Mouse (Mus musculus): ENCODE results near the gene Olfr49. TPM values are rescaled to one million over a fixed set of nuclear protein-coding genes. Genes with fewer than 3 reads are reported as not detected.
A peak's percentile ranks its signal among the peaks of the same experiment; 100 is the strongest.

Olfr49 gene
- polyA plus RNA-seq, 1 experiment from 2014 or later, result not detected

GRCm38 (mm10) chr14:54259003-54259721 lies 25.6 kb downstream of the Olfr49 start:
- H3K9me3 ChIP-seq (replicated peaks), result no peaks in the 10 kb centered on the region
- H3K27ac ChIP-seq (replicated peaks), result peak overlapping the region; percentile 80
- H3K36me3 ChIP-seq, result peaks cover 7% of the 10 kb centered on the region; the same call in 1 of the 2 replicates
- WGBS, result under 1% methylated on average over 35 of the region's 35 CpGs
- peak; percentile 91 for DNase-seq (ENCODE audit: low spot score)
- peaks cover 11% of the 10 kb centered on the region; the same call in 1 of the 2 replicates for H3K27me3 ChIP-seq (ENCODE audit: low read depth, poor library complexity, severe bottlenecking)
- peaks cover 31% of the 10 kb centered on the region for H3K4me1 ChIP-seq
- peak overlapping the region; percentile 70 for H3K4me3 ChIP-seq

GRCm38 (mm10) chr14:54258131-54258670 lies 26.5 kb downstream of the Olfr49 start:
- Histone ChIP-seq H3K27me3 (ENCODE audit: low read depth, poor library complexity, severe bottlenecking) (peaks cover 11% of the 10 kb centered on the region; the same call in 1 of the 2 replicates), H3K27ac (replicated peaks) (no peak overlapping the region), H3K4me3 (no peak overlapping the region), H3K9me3 (replicated peaks) (no peaks in the 10 kb centered on the region), H3K36me3 (peaks cover 7% of the 10 kb centered on the region; the same call in 1 of the 2 replicates), H3K4me1 (peaks cover 35% of the 10 kb centered on the region)
- DNase-seq (ENCODE audit: low spot score), result no peak
- WGBS, result 59% methylated on average over 7 of the region's 7 CpGs

- Histone ChIP-seq H3K27ac (replicated peaks) (peak overlapping the region; percentile 83), H3K9me3 (replicated peaks) (no peaks in the 10 kb centered on the region), H3K4me3 (peak overlapping the region; percentile 68), H3K4me1 (peaks cover 48% of the 10 kb centered on the region), H3K27me3 (ENCODE audit: low read depth, poor library complexity, severe bottlenecking) (0 out of 2 replicates have a peak, but pooled peaks cover 5% of the 10 kb centered on the region), H3K36me3 (0 out of 2 replicates have a peak, but pooled peaks cover 3% of the 10 kb centered on the region)
- WGBS, result 69% methylated on average over 12 of the region's 12 CpGs
- no peak for DNase-seq (ENCODE audit: low spot score)
Observed at GRCm38 (mm10) chr14:54254670-54255202, 30.0 kb downstream of the Olfr49 start.

GRCm38 (mm10) chr14:54253741-54254291 lies 30.9 kb downstream of the Olfr49 start, which contains the start of the genes Dad1 and Abhd4:
TSS of gene Dad1 (minus strand) at chr14:54254104.
TSS of gene Abhd4 (plus strand) at chr14:54254188.
- peak within 1 kb of the TSS; percentile 83 for H3K27ac ChIP-seq (replicated peaks)
- H3K4me1 ChIP-seq, result peaks cover 43% of the 10 kb centered on the region
- peak; percentile 98 for DNase-seq (ENCODE audit: low spot score)
- no peaks in the 10 kb centered on the region for H3K9me3 ChIP-seq (replicated peaks)
- peak within 1 kb of the TSS; percentile 68 for H3K4me3 ChIP-seq
- 0 out of 2 replicates have a peak, but pooled peaks cover 5% of the 10 kb centered on the region for H3K27me3 ChIP-seq (ENCODE audit: low read depth, poor library complexity, severe bottlenecking)
- H3K36me3 ChIP-seq, result peaks cover 12% of the 10 kb centered on the region
- under 1% methylated on average over 39 of the region's 39 CpGs for WGBS

- H3K9me3 ChIP-seq (replicated peaks), result no peaks in the 10 kb centered on the region
- peaks cover 30% of the 10 kb centered on the region for H3K36me3 ChIP-seq
- DNase-seq (ENCODE audit: low spot score), result no peak
- H3K27ac ChIP-seq (replicated peaks), result no peak overlapping the region
- H3K4me3 ChIP-seq, result no peak overlapping the region
- H3K4me1 ChIP-seq, result peaks cover 36% of the 10 kb centered on the region
- H3K27me3 ChIP-seq (ENCODE audit: low read depth, poor library complexity, severe bottlenecking), result no peaks in the 10 kb centered on the region
- 78% methylated on average over 4 of the region's 4 CpGs for WGBS
Observed at GRCm38 (mm10) chr14:54250122-54250521, 34.6 kb downstream of the Olfr49 start.

GRCm38 (mm10) chr14:54249326-54249725 lies 35.4 kb downstream of the Olfr49 start:
- no peak for DNase-seq (ENCODE audit: low spot score)
- Histone ChIP-seq H3K36me3 (peaks cover 30% of the 10 kb centered on the region), H3K27me3 (ENCODE audit: low read depth, poor library complexity, severe bottlenecking) (no peaks in the 10 kb centered on the region), H3K4me3 (no peak overlapping the region), H3K27ac (replicated peaks) (no peak overlapping the region), H3K9me3 (replicated peaks) (no peaks in the 10 kb centered on the region), H3K4me1 (peaks cover 30% of the 10 kb centered on the region)
- 83% methylated on average over 9 of the region's 9 CpGs for WGBS

GRCm38 (mm10) chr14:54246232-54246631 lies 38.5 kb downstream of the Olfr49 start:
- Histone ChIP-seq H3K27ac (replicated peaks) (no peak overlapping the region), H3K36me3 (peaks cover 50% of the 10 kb centered on the region), H3K4me3 (no peak overlapping the region), H3K27me3 (ENCODE audit: low read depth, poor library complexity, severe bottlenecking) (no peaks in the 10 kb centered on the region), H3K4me1 (peaks cover 17% of the 10 kb centered on the region), H3K9me3 (replicated peaks) (0 out of 2 replicates have a peak, but pooled peaks cover 5% of the 10 kb centered on the region)
- DNase-seq (ENCODE audit: low spot score), result no peak
- WGBS, result 94% methylated on average over 3 of the region's 3 CpGs

- DNase-seq (ENCODE audit: low spot score), result no peak
- 0 out of 2 replicates have a peak, but pooled peaks cover 5% of the 10 kb centered on the region for H3K9me3 ChIP-seq (replicated peaks)
- no peak overlapping the region for H3K27ac ChIP-seq (replicated peaks)
- no peaks in the 10 kb centered on the region for H3K27me3 ChIP-seq (ENCODE audit: low read depth, poor library complexity, severe bottlenecking)
- 78% methylated on average over 3 of the region's 3 CpGs for WGBS
- H3K36me3 ChIP-seq, result peaks cover 54% of the 10 kb centered on the region
- no peak overlapping the region for H3K4me3 ChIP-seq
- peaks cover 11% of the 10 kb centered on the region for H3K4me1 ChIP-seq
Observed at GRCm38 (mm10) chr14:54244183-54244582, 40.6 kb downstream of the Olfr49 start.

- peaks cover 47% of the 10 kb centered on the region for H3K36me3 ChIP-seq
- no peaks in the 10 kb centered on the region for H3K27me3 ChIP-seq (ENCODE audit: low read depth, poor library complexity, severe bottlenecking)
- no peak overlapping the region for H3K27ac ChIP-seq (replicated peaks)
- peaks cover 9% of the 10 kb centered on the region for H3K4me1 ChIP-seq
- no peak for DNase-seq (ENCODE audit: low spot score)
- WGBS, result 90% methylated on average over 5 of the region's 5 CpGs
- H3K9me3 ChIP-seq (replicated peaks), result 0 out of 2 replicates have a peak, but pooled peaks cover 5% of the 10 kb centered on the region
- no peak overlapping the region for H3K4me3 ChIP-seq
Observed at GRCm38 (mm10) chr14:54240542-54240941, 44.2 kb downstream of the Olfr49 start.

- Histone ChIP-seq H3K27me3 (ENCODE audit: low read depth, poor library complexity, severe bottlenecking) (no peaks in the 10 kb centered on the region), H3K27ac (replicated peaks) (no peak overlapping the region), H3K4me1 (peaks cover 10% of the 10 kb centered on the region), H3K4me3 (no peak overlapping the region), H3K9me3 (replicated peaks) (0 out of 2 replicates have a peak, but pooled peaks cover 5% of the 10 kb centered on the region), H3K36me3 (peaks cover 60% of the 10 kb centered on the region)
- peak; percentile 69 for DNase-seq (ENCODE audit: low spot score)
- 23% methylated on average over 7 of the region's 7 CpGs for WGBS
Observed at GRCm38 (mm10) chr14:54239002-54239736, 45.6 kb downstream of the Olfr49 start.

GRCm38 (mm10) chr14:54236881-54237280 lies 47.9 kb downstream of the Olfr49 start:
- Histone ChIP-seq H3K4me3 (no peak overlapping the region), H3K27me3 (ENCODE audit: low read depth, poor library complexity, severe bottlenecking) (no peaks in the 10 kb centered on the region), H3K36me3 (peaks cover 47% of the 10 kb centered on the region), H3K9me3 (replicated peaks) (0 out of 2 replicates have a peak, but pooled peaks cover 3% of the 10 kb centered on the region), H3K27ac (replicated peaks) (no peak overlapping the region), H3K4me1 (peaks cover 12% of the 10 kb centered on the region; the same call in 1 of the 2 replicates)
- 90% methylated on average over 5 of the region's 5 CpGs for WGBS
- DNase-seq (ENCODE audit: low spot score), result no peak

Data from midbrain, embryonic 10.5 days (tissue).